ENCODE assay signal across 8 mouse cellular contexts in the genomic region with DNA sequence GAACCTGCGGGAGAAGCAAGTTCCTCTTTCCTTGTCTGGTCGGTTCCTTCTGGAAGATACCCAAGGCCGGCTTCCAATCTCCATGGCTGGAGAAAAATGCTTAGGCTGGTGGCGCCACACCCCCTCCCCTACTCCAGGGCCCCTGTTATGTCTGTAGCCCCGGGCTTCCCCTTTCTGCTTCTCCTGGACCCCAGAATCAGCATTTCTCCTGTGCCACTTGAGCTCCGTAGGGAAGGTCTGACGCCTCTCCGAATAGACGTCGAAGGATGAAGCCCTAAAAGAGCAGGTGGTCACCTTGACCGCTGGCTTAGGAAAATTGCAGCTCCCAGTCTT. TPM values are rescaled to one million over a fixed set of nuclear protein-coding genes. Genes with fewer than 3 reads are reported as not detected.
DNase-seq lines count a peak whose midpoint lies in the region; ATAC-seq lines count a peak whose summit lies in the region.

No protein-coding gene starts in this region.

- no peak; the same call in 1 of the 2 replicates for ATAC-seq in kidney, embryonic 15.5 days (replicated peaks; ENCODE audit: low FRiP score)
- ATAC-seq in embryonic facial prominence, embryonic 11.5 days (replicated peaks; ENCODE audit: insufficient number of reproducible peaks, low FRiP score, low TSS enrichment, low read depth) = no peak; the same call in 1 of the 2 replicates
- ATAC-seq in intestine, embryonic 14.5 days (replicated peaks; ENCODE audit: low FRiP score, low TSS enrichment, low read depth) = 0 out of 2 replicates have a peak, but pooled peaks have one; percentile 2
- peak; percentile 27 for ATAC-seq in midbrain, embryonic 16.5 days

- H3K27ac ChIP-seq in kidney, embryonic 15.5 days = peak overlapping the region; percentile 82
- H3K27ac ChIP-seq in embryonic facial prominence, embryonic 11.5 days (replicated peaks; ENCODE audit: low read depth, low read length) = no peak overlapping the region
- H3K27ac ChIP-seq in intestine, embryonic 14.5 days (ENCODE audit: low read depth) = peak overlapping the region; percentile 12; the same call in 1 of the 2 replicates
- peak overlapping the region; percentile 53; the same call in 1 of the 2 replicates for H3K27ac ChIP-seq in midbrain, embryonic 16.5 days (ENCODE audit: low read length)

- H3K4me1 ChIP-seq in kidney, embryonic 15.5 days = peaks cover 61% of the 10 kb centered on the region
- peaks cover 4% of the 10 kb centered on the region; the same call in 1 of the 2 replicates for H3K4me1 ChIP-seq in embryonic facial prominence, embryonic 11.5 days (ENCODE audit: control insufficient read depth, insufficient read depth, low read length)
- H3K4me1 ChIP-seq in intestine, embryonic 14.5 days (replicated peaks; ENCODE audit: control insufficient read depth, insufficient read depth, low read length) = peaks cover 52% of the 10 kb centered on the region
- peaks cover 23% of the 10 kb centered on the region for H3K4me1 ChIP-seq in midbrain, embryonic 16.5 days (ENCODE audit: control insufficient read depth, insufficient read depth, low read length)

- H3K4me2 ChIP-seq in kidney, embryonic 15.5 days = peak overlapping the region; percentile 98
- peak overlapping the region; percentile 77 for H3K4me2 ChIP-seq in embryonic facial prominence, embryonic 11.5 days (ENCODE audit: low read depth, low read length)
- peak overlapping the region; percentile 73 for H3K4me2 ChIP-seq in intestine, embryonic 14.5 days (ENCODE audit: low read length)
- H3K4me2 ChIP-seq in midbrain, embryonic 16.5 days (ENCODE audit: low read length) = peak overlapping the region; percentile 94

- H3K27me3 ChIP-seq in kidney, embryonic 15.5 days = no peaks in the 10 kb centered on the region
- H3K27me3 ChIP-seq in embryonic facial prominence, embryonic 11.5 days (ENCODE audit: control insufficient read depth, insufficient read depth, low read length) = no peaks in the 10 kb centered on the region
- H3K27me3 ChIP-seq in intestine, embryonic 14.5 days (replicated peaks; ENCODE audit: control insufficient read depth, insufficient read depth, low read length) = no peaks in the 10 kb centered on the region
- H3K27me3 ChIP-seq in midbrain, embryonic 16.5 days (ENCODE audit: control insufficient read depth, insufficient read depth, low read depth, low read length) = peaks cover 2% of the 10 kb centered on the region; the same call in 1 of the 2 replicates

- WGBS in kidney, embryonic 15.5 days = 4% methylated on average over 11 of the region's 11 CpGs
- 2% methylated on average over 11 of the region's 11 CpGs for WGBS in embryonic facial prominence, embryonic 11.5 days
- WGBS in intestine, embryonic 14.5 days = 5% methylated on average over 11 of the region's 11 CpGs
- under 1% methylated on average over 11 of the region's 11 CpGs for WGBS in midbrain, embryonic 16.5 days

- H3K36me3 ChIP-seq in kidney, embryonic 15.5 days = no peaks in the 10 kb centered on the region
- no peaks in the 10 kb centered on the region for H3K36me3 ChIP-seq in embryonic facial prominence, embryonic 11.5 days (replicated peaks; ENCODE audit: control insufficient read depth, insufficient read depth, low read depth, low read length)
- no peaks in the 10 kb centered on the region for H3K36me3 ChIP-seq in intestine, embryonic 14.5 days (ENCODE audit: control insufficient read depth, insufficient read depth, low read length)
- H3K36me3 ChIP-seq in midbrain, embryonic 16.5 days (ENCODE audit: control insufficient read depth, insufficient read depth, low read length) = no peaks in the 10 kb centered on the region

- DNase-seq in kidney, adult 18-20 months = no peak
- no peak for DNase-seq in embryonic facial prominence, embryonic 11.5 days (ENCODE audit: low spot score)
- DNase-seq in intestine, embryonic 14.5 days (ENCODE audit: low spot score) = no peak
- no peak for DNase-seq in adrenal gland, postnatal 10 days
- DNase-seq in left cerebral cortex, adult 8-10 months (ENCODE audit: low spot score in 2 of 2) = no peak
- no peak for DNase-seq in adrenal gland, adult 8-10 months

- H3K9me3 ChIP-seq in kidney, embryonic 15.5 days (replicated peaks) = no peaks in the 10 kb centered on the region
- H3K9me3 ChIP-seq in embryonic facial prominence, embryonic 11.5 days (replicated peaks; ENCODE audit: control insufficient read depth, low read length) = no peaks in the 10 kb centered on the region
- no peaks in the 10 kb centered on the region for H3K9me3 ChIP-seq in intestine, embryonic 14.5 days (ENCODE audit: control insufficient read depth, low read length)
- no peaks in the 10 kb centered on the region for H3K9me3 ChIP-seq in midbrain, embryonic 16.5 days (replicated peaks; ENCODE audit: control insufficient read depth, low read length, poor library complexity, severe bottlenecking)

- H3K9ac ChIP-seq in kidney, embryonic 15.5 days = peak overlapping the region; percentile 78
- H3K9ac ChIP-seq in embryonic facial prominence, embryonic 11.5 days (replicated peaks; ENCODE audit: low read length) = peak overlapping the region; percentile 80
- H3K9ac ChIP-seq in intestine, embryonic 14.5 days (ENCODE audit: low read length) = peak overlapping the region; percentile 54
- H3K9ac ChIP-seq in midbrain, embryonic 16.5 days (ENCODE audit: low read depth, low read length) = peak overlapping the region; percentile 86

- H3K4me3 ChIP-seq in kidney, embryonic 15.5 days (replicated peaks) = peak overlapping the region; percentile 65
- H3K4me3 ChIP-seq in embryonic facial prominence, embryonic 11.5 days (ENCODE audit: low read depth, low read length) = peak overlapping the region; percentile 54
- peak overlapping the region; percentile 58 for H3K4me3 ChIP-seq in intestine, embryonic 14.5 days (ENCODE audit: low read depth, low read length)
- H3K4me3 ChIP-seq in midbrain, embryonic 16.5 days (ENCODE audit: low read depth, low read length) = peak overlapping the region; percentile 72

RNA-seq across cellular contexts. Expression of a gene that starts 0.4 kb away (rescaled TPM):
- polyA plus RNA-seq in kidney, embryonic 15.5 days (2015; fragmentation: Nextera tagmentation; extraction: Ambion mirVana) = 33.5 and 37.3 TPM in 2 replicates
- 15.1 and 16.1 TPM in 2 replicates for polyA plus RNA-seq in embryonic facial prominence, embryonic 11.5 days (2014; fragmentation: Nextera tagmentation; extraction: Ambion mirVana)
- 18.3 and 19.6 TPM in 2 replicates for polyA plus RNA-seq in intestine, embryonic 14.5 days (2014; fragmentation: Nextera tagmentation; extraction: Ambion mirVana)
- 20.2 and 20.6 TPM in 2 replicates for polyA plus RNA-seq in midbrain, embryonic 16.5 days (2015; fragmentation: Nextera tagmentation; extraction: Ambion mirVana)
- 10 to 100 TPM; 53.0 to 66.0 TPM for total RNA-seq in adrenal gland, postnatal 10 days (2021)
- total RNA-seq in left cerebral cortex, adult 8-10 months (2022) = 10 to 100 TPM; 10.6 to 15.2 (median 13.0) TPM
- 10 to 100 TPM; 13.2 to 24.9 (median 19.0) TPM for total RNA-seq in adrenal gland, adult 8-10 months (2022)

RNA-seq across cellular contexts. Expression of a gene that starts 34.1 kb away (rescaled TPM):
- polyA plus RNA-seq in kidney, embryonic 15.5 days (2015; fragmentation: Nextera tagmentation; extraction: Ambion mirVana) = 0.38 and 0.42 TPM in 2 replicates
- 0.20 TPM in 2 replicates for polyA plus RNA-seq in embryonic facial prominence, embryonic 11.5 days (2014; fragmentation: Nextera tagmentation; extraction: Ambion mirVana)
- 0.50 and 0.54 TPM in 2 replicates for polyA plus RNA-seq in intestine, embryonic 14.5 days (2014; fragmentation: Nextera tagmentation; extraction: Ambion mirVana)
- 0.30 and 0.48 TPM in 2 replicates for polyA plus RNA-seq in midbrain, embryonic 16.5 days (2015; fragmentation: Nextera tagmentation; extraction: Ambion mirVana)
- under 1 TPM in 1 of 2 experiments, not detected in 1; 0.36 TPM for total RNA-seq in adrenal gland, postnatal 10 days (2021)
- under 1 TPM; 0.21 to 0.30 (median 0.22) TPM for total RNA-seq in left cerebral cortex, adult 8-10 months (2022)
- total RNA-seq in adrenal gland, adult 8-10 months (2022) = not detected

Comparison
In these comparisons a context has a peak if more than half of its experiments do, and no peak if none do; other contexts are left out.
1. ATAC-seq: peak in intestine, embryonic 14.5 days (single experiment) and midbrain, embryonic 16.5 days (single experiment); none in kidney, embryonic 15.5 days (single experiment) and embryonic facial prominence, embryonic 11.5 days (single experiment).
2. Peak in every context shown above with its lines, with median percentiles within 50 percentile points of each other: H3K4me2 ChIP-seq, H3K4me3 ChIP-seq and H3K9ac ChIP-seq.